Mouse (Mus musculus) embryonic facial prominence, embryonic 14.5 days (tissue): ENCODE measurements around the gene Elfn1. TPM values are rescaled to one million over a fixed set of nuclear protein-coding genes. Genes with fewer than 3 reads are reported as not detected.

Experiments
- ATAC-seq: fragments of 200-750 bp; cut with Nextera tagmentation; 2 replicates; pipeline ENCODE4 v1.8.0; 2017; ENCODE audit warnings: low read depth, moderate number of reproducible peaks, moderate TSS enrichment
- DNase-seq: peaks from one replicate; pipeline ENCODE4 v3.0.0-alpha.2; 2015; ENCODE audit warnings: low spot score
- H3K27ac ChIP-seq: fragments of 300-500 bp; sonication (generic); replicated peaks from 2 replicates; pipeline ENCODE4 v1.5.1; 2014; ENCODE audit warnings: low read depth, mild to moderate bottlenecking, low read length, moderate library complexity
- H3K27me3 ChIP-seq: fragments of 300-500 bp; sonication (generic); replicated peaks from 2 replicates; pipeline ENCODE4 v1.6.1; 2014; ENCODE audit warnings: low read length; ENCODE audit not compliant: control insufficient read depth, insufficient read depth
- H3K36me3 ChIP-seq: fragments of 300-500 bp; sonication (generic); 2 replicates; pipeline ENCODE4 v1.6.1; 2014; ENCODE audit warnings: low read length, mixed read lengths; ENCODE audit not compliant: control insufficient read depth, insufficient read depth
- H3K4me1 ChIP-seq: fragments of 300-500 bp; sonication (generic); 2 replicates; pipeline ENCODE4 v1.6.1; 2014; ENCODE audit warnings: antibody characterized with exemption, low read length; ENCODE audit not compliant: control insufficient read depth, insufficient read depth
- H3K4me2 ChIP-seq: fragments of 300-500 bp; sonication (generic); 2 replicates; pipeline ENCODE4 v1.6.1; 2014; ENCODE audit warnings: low read depth, mild to moderate bottlenecking, low read length, moderate library complexity, mixed read lengths
- H3K4me3 ChIP-seq: fragments of 300-500 bp; sonication (generic); 2 replicates; pipeline ENCODE4 v1.5.1; 2014; ENCODE audit warnings: low read depth, mild to moderate bottlenecking, low read length
- H3K9ac ChIP-seq: fragments of 300-500 bp; sonication (generic); 2 replicates; pipeline ENCODE4 v1.6.1; 2014; ENCODE audit warnings: low read depth, mild to moderate bottlenecking, low read length, moderate library complexity, mixed read lengths
- H3K9me3 ChIP-seq: fragments of 300-500 bp; sonication (generic); 2 replicates; pipeline ENCODE4 v1.6.1; 2016; ENCODE audit warnings: low read length; ENCODE audit not compliant: control insufficient read depth
- WGBS: fragments of 180-500 bp; shearing (Covaris S2); extraction: QIAGEN DNeasy Blood & Tissue Kit; methylation state at CpG from one replicate; pipeline ENCODE4 v1.1.7; 2014; 5-methylcytosine and 5-hydroxymethylcytosine counted together
- polyA plus RNA-seq: library from polyadenylated mRNA; unstranded; fragments of >200 nt; fragmentation: Nextera tagmentation; extraction: Ambion mirVana; gene quantifications from 2 replicates; pipeline ENCODE4 v1.2.1, GENCODE M21; 2014

The Elfn1 gene
- polyA plus RNA-seq, 1 experiment from 2014 or later, result 1.3 TPM

DNA sequence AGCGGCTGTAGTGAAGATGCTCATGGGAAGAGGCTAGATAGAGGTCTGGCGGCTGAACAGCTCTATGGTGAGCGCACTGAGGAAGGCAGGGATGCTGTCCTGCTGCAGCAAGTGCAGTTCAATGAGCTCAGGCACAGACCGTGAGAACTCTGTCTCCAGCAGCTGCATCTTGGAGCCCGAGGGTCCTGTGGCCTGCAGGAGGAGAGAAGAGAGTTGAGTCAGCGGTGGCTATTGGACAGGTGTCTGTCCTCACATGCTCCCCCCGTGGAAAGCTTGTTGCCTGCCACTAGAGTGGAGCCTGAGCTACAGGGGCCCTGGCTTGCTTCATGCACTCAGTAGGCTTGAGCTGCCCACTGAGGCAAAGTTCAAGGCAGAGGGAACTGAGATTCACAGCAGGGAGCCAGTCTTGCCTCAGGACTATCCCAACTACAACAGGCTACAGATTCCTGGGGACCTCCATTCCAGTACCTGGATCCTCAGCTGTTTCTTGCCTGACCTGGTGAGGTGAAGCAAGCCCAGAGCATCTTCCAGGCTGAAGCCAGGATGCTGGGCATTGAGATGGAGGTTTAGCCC, 101.4 kb downstream of the Elfn1 start:
- WGBS, result 77% methylated on average over 7 of the region's 7 CpGs
- no peak overlapping the region for H3K9ac ChIP-seq
- H3K9me3 ChIP-seq, result no peaks in the 10 kb centered on the region
- no peak overlapping the region for H3K4me2 ChIP-seq
- no peak overlapping the region for H3K4me3 ChIP-seq
- no peaks in the 10 kb centered on the region for H3K36me3 ChIP-seq
- DNase-seq (no peak), ATAC-seq (no peak)
- no peak overlapping the region for H3K27ac ChIP-seq
- H3K27me3 ChIP-seq, result no peaks in the 10 kb centered on the region
- no peaks in the 10 kb centered on the region for H3K4me1 ChIP-seq

DNA sequence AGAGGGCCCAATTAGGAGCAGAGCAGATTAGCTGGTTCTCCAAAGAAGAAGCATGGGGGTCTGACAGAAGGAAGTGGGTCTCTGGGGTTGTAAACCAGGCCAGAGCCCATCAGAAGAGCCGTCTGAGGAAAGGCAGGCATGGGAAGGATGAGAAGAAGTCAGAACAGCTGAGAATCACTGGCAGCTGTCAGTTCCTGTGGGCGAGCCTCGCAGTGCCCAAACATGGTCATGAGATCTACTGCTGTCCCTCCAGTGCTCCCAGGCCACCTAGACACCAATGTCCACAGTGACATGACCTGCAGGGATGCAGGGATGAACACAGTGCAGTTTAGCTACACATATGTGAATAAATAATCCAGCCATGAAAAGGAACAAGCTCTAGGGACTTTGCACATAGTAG, 102.7 kb downstream of the Elfn1 start:
- no peak overlapping the region for H3K4me3 ChIP-seq
- no peaks in the 10 kb centered on the region for H3K36me3 ChIP-seq
- ATAC-seq (no peak), DNase-seq (peak; percentile 13)
- H3K27me3 ChIP-seq, result no peaks in the 10 kb centered on the region
- no peaks in the 10 kb centered on the region for H3K4me1 ChIP-seq
- no peak overlapping the region for H3K4me2 ChIP-seq
- no peak overlapping the region for H3K9ac ChIP-seq
- 71% methylated on average over 3 of the region's 3 CpGs for WGBS
- no peaks in the 10 kb centered on the region for H3K9me3 ChIP-seq
- H3K27ac ChIP-seq, result no peak overlapping the region

DNA sequence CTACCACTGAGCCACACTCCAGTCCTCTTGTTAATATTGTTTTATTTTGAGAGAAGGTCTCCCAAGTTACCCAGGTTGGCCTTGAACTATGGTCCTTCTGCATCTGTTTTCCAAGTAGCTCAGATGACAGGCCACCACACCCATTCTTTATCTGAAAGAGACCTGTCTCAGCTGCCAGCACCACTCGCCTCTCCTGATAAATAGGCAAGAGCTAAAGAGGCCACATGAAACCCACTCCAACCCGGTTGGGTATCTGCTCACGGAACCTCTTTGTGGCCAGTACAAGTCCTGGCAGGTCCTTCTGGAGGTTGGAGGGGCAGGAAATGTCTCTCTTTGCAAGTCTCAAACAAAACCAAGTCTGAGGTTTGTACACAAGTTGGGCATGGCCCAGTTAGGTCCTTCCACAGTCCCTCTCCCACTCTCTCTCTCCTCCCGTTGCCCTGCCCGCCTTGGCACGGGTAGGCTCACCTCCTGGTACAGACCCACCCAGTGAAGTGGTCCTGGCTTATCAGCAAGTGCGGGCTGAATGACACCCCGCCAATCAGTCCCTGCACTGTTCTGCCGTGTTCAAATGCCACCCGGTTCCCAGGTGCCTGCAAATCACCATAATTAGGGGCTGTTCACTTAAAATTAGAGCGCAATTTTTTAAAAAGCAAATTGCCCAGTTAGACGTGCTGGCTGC, 104.7 kb downstream of the Elfn1 start:
- Histone ChIP-seq H3K9ac (no peak overlapping the region), H3K9me3 (no peaks in the 10 kb centered on the region), H3K27ac (no peak overlapping the region), H3K4me3 (no peak overlapping the region), H3K4me1 (no peaks in the 10 kb centered on the region), H3K36me3 (no peaks in the 10 kb centered on the region), H3K27me3 (no peaks in the 10 kb centered on the region), H3K4me2 (no peak overlapping the region)
- ATAC-seq (no peak), DNase-seq (no peak)
- 85% methylated on average over 12 of the region's 12 CpGs for WGBS

DNA sequence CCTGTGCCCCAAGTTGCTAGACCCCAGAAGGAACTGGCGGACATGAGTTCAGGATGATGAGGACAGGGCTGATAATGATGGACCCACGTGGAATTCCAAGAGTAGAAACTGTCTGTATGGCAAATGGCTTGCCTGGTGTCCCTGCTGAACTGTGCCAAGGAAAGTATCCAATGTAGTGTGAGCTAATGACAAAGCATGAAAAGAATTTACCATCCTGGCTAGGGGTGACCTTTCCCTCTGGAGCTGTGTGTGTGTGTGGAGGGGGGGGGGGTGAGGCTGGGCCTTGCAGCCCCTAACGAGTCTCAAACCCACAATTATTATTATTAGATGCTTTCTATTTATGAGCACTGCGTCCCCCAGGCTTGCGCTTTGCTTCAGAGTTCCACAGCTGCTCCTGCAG, 105.9 kb downstream of the Elfn1 start:
- H3K4me2 ChIP-seq, result no peak overlapping the region
- no peak overlapping the region for H3K27ac ChIP-seq
- H3K36me3 ChIP-seq, result no peaks in the 10 kb centered on the region
- H3K4me1 ChIP-seq, result no peaks in the 10 kb centered on the region
- H3K9me3 ChIP-seq, result no peaks in the 10 kb centered on the region
- no peak overlapping the region for H3K4me3 ChIP-seq
- WGBS, result 78% methylated on average over 5 of the region's 5 CpGs
- no peak overlapping the region for H3K9ac ChIP-seq
- no peaks in the 10 kb centered on the region for H3K27me3 ChIP-seq
- DNase-seq, result no peak
- no peak for ATAC-seq

DNA sequence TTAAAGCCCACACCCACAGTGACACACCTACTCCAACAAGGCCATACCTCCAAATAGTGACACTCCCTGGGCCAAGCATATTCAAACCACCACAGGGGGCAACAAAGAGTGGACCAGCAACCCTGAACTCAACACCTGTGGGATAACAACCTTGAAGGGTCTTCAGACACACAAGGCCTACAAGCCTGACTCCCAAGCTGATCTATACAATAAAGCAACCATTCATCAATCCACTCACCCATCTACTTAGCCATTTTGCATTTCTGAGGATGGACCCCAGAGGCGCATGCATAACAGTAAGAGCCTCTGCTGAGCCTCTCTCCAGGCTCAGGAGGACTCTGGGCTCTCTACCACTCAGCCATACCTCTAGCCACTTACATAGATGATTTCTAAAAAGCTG, 109.2 kb downstream of the Elfn1 start:
- no peaks in the 10 kb centered on the region for H3K4me1 ChIP-seq
- H3K9ac ChIP-seq, result no peak overlapping the region
- no peaks in the 10 kb centered on the region for H3K36me3 ChIP-seq
- H3K4me3 ChIP-seq, result no peak overlapping the region
- H3K9me3 ChIP-seq, result no peaks in the 10 kb centered on the region
- H3K27ac ChIP-seq, result no peak overlapping the region
- ATAC-seq (no peak), DNase-seq (no peak)
- no peak overlapping the region for H3K4me2 ChIP-seq
- 91% methylated on average over 1 of the region's 1 CpGs for WGBS
- H3K27me3 ChIP-seq, result no peaks in the 10 kb centered on the region

DNA sequence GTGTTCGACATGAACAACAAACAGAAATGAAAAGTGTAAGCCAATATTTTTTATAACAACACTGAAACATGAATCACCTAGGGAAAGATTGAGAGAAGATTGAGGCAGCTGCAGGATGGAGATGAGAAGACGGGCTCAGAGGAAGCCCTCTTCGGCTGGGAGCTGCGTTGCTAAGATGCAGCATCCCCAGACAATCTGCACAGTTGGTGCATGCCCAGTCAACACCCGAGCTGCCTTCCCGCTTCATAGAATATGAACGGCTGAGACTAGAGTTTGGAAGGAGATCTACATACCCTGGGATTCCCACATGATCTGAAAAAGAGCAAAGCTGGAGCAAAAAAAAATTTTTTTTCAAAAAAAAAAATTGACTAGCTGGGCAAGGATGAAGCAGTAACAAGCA, 111.0 kb downstream of the Elfn1 start:
- H3K27me3 ChIP-seq, result no peaks in the 10 kb centered on the region
- no peak for DNase-seq
- H3K9me3 ChIP-seq, result no peaks in the 10 kb centered on the region
- H3K9ac ChIP-seq, result no peak overlapping the region
- H3K4me1 ChIP-seq, result no peaks in the 10 kb centered on the region
- no peak for ATAC-seq
- no peak overlapping the region for H3K27ac ChIP-seq
- H3K36me3 ChIP-seq, result no peaks in the 10 kb centered on the region
- WGBS, result 86% methylated on average over 7 of the region's 7 CpGs
- no peak overlapping the region for H3K4me2 ChIP-seq
- no peak overlapping the region for H3K4me3 ChIP-seq

DNA sequence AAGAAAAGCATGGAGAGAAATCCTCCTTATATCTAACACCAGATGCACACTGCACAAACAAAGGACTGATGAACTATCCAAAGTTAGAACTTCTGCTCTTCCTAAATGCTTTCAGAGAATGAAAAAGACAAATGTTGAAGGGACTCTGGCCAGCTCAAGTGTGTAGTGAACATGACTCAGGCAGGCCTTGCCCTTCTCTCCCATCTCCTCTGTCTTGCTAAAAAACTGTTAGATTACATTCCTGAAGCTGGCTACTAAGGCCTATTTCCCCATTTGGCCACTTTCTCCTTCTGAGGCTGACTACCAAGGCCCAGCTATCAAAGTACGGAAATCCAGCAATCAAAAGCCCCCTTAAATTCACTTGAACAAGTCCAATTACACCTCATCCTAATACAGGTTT, 111.9 kb downstream of the Elfn1 start:
- no peaks in the 10 kb centered on the region for H3K36me3 ChIP-seq
- no peaks in the 10 kb centered on the region for H3K9me3 ChIP-seq
- DNase-seq, result no peak
- no peaks in the 10 kb centered on the region for H3K27me3 ChIP-seq
- WGBS, result 89% methylated on average over 1 of the region's 1 CpGs
- no peak overlapping the region for H3K9ac ChIP-seq
- H3K27ac ChIP-seq, result no peak overlapping the region
- no peak overlapping the region for H3K4me2 ChIP-seq
- no peak overlapping the region for H3K4me3 ChIP-seq
- ATAC-seq, result no peak
- no peaks in the 10 kb centered on the region for H3K4me1 ChIP-seq

DNA sequence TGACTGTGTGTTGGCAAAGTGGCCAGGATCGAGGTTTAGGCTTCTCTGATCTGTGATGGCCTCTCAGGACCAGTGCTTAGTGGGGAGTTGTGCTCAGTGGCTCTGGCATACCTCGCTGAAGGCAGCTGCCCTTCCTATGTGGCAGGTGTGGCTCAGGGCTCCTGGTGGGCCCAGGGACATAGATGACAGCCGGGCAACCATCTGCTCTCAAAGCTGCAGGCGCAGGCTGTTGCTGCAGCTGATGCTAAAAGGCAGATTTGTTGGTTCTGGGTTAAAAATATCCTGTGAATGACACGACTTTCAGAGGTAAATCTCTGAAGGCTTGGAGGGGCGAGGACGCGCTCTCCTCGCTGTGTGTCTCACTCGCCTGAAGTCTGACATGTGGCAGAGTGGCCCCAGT, 114.0 kb downstream of the Elfn1 start:
- Histone ChIP-seq H3K4me1 (no peaks in the 10 kb centered on the region), H3K36me3 (no peaks in the 10 kb centered on the region), H3K27me3 (no peaks in the 10 kb centered on the region), H3K9me3 (no peaks in the 10 kb centered on the region), H3K9ac (no peak overlapping the region), H3K27ac (no peak overlapping the region), H3K4me3 (no peak overlapping the region), H3K4me2 (no peak overlapping the region)
- no peak for ATAC-seq
- WGBS, result 83% methylated on average over 10 of the region's 10 CpGs
- DNase-seq, result peak; percentile 39

DNA sequence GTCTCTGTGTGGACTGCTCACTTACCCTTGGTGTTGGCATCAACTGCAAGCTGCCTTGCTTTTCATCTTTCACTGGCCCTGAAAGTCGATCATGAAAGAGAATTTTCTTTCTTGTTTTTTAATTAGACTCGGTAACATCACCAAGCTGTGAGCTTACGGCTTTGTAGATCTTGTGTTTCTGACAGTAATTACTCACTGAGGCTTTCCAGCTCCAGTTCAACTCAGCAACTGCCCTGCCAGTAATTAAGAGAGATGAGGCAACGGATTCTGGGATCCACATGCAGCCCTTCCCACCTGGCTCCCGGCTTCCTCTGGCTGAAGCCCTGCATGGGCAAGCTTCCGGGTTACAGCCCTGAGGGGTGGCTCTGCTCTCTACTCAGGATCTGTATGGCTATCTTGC, 115.1 kb downstream of the Elfn1 start:
- 75% methylated on average over 6 of the region's 6 CpGs for WGBS
- no peak overlapping the region for H3K9ac ChIP-seq
- no peak overlapping the region for H3K4me2 ChIP-seq
- DNase-seq (no peak), ATAC-seq (no peak)
- no peaks in the 10 kb centered on the region for H3K9me3 ChIP-seq
- no peaks in the 10 kb centered on the region for H3K36me3 ChIP-seq
- H3K4me3 ChIP-seq, result no peak overlapping the region
- H3K27me3 ChIP-seq, result no peaks in the 10 kb centered on the region
- no peak overlapping the region for H3K27ac ChIP-seq
- no peaks in the 10 kb centered on the region for H3K4me1 ChIP-seq
